Mouse (Mus musculus) thymus, postnatal 10 days (tissue): ENCODE results near the gene Wnt3a.
"Not testable (repeated sequence)": the region's sequence is repeated elsewhere in the genome, so short reads cannot be mapped to it uniquely, and the experiment has no call there.

Source experiments
- DNase-seq, 2 experiments: peaks; one replicate each; pipeline ENCODE4 v3.0.0; 2021; ENCODE audit warnings: low spot score in 2 of 2

Gene Wnt3a

GRCm38 (mm10) chr11:59307422-59308163 lies 17.0 kb upstream of the Wnt3a start:
- peak; percentile 14 to 52 for DNase-seq

GRCm38 (mm10) chr11:59306461-59307421 lies 16.2 kb upstream of the Wnt3a start, which contains the start of gene Wnt9a:
TSS of gene Wnt9a (plus strand) at chr11:59306928.
- no peak for DNase-seq

GRCm38 (mm10) chr11:59305821-59306215 lies 15.3 kb upstream of the Wnt3a start:
- DNase-seq, result no peak

- no peak for DNase-seq
Measured at GRCm38 (mm10) chr11:59305008-59305820, 14.7 kb upstream of the Wnt3a start.

- DNase-seq, result peak; percentile 28 to 61
Measured at GRCm38 (mm10) chr11:59302700-59303569, 12.4 kb upstream of the Wnt3a start.

GRCm38 (mm10) chr11:59301053-59301452 lies 10.5 kb upstream of the Wnt3a start:
- DNase-seq, result not testable (repeated sequence)

GRCm38 (mm10) chr11:59300185-59300584 lies 9.6 kb upstream of the Wnt3a start:
- peak in 1 of 2 experiments; percentile 32 for DNase-seq

- DNase-seq, result no peak
Measured at GRCm38 (mm10) chr11:59297941-59298340, 7.4 kb upstream of the Wnt3a start.

GRCm38 (mm10) chr11:59293616-59294015 lies 3.1 kb upstream of the Wnt3a start:
- peak; percentile 21 to 54 for DNase-seq

- no peak for DNase-seq
Measured at GRCm38 (mm10) chr11:59289706-59290105, 846 bp downstream of the Wnt3a start.

GRCm38 (mm10) chr11:59284146-59284545 lies 6.4 kb downstream of the Wnt3a start:
- DNase-seq, result no peak

- DNase-seq, result no peak
Measured at GRCm38 (mm10) chr11:59282933-59283332, 7.6 kb downstream of the Wnt3a start.

- no peak for DNase-seq
Measured at GRCm38 (mm10) chr11:59282111-59282510, 8.4 kb downstream of the Wnt3a start.

- DNase-seq, result no peak
Measured at GRCm38 (mm10) chr11:59278047-59278446, 12.5 kb downstream of the Wnt3a start.

GRCm38 (mm10) chr11:59276877-59277276 lies 13.7 kb downstream of the Wnt3a start:
- DNase-seq, result no peak

GRCm38 (mm10) chr11:59274184-59274583 lies 16.4 kb downstream of the Wnt3a start:
- no peak for DNase-seq

- no peak for DNase-seq
Measured at GRCm38 (mm10) chr11:59266727-59267126, 23.8 kb downstream of the Wnt3a start.

GRCm38 (mm10) chr11:59265154-59265813 lies 25.3 kb downstream of the Wnt3a start:
- no peak for DNase-seq

GRCm38 (mm10) chr11:59264593-59264992 lies 26.0 kb downstream of the Wnt3a start:
- DNase-seq, result no peak
